In genomic region chr13:104596199-104596598, GRCm38 (mm10) we compare ENCODE assay signal across 16 mouse cellular contexts.
"Had no signal": no experiment of that assay in that cellular context is flagged by ENCODE, and none has a peak within 500 bp of the region (broad histone marks: within the 10 kb centered on the region; RNA-seq: fewer than 3 reads in every experiment).

No protein-coding gene starts in this region.

- H3K4me1 ChIP-seq: stomach, embryonic 15.5 days had no signal

- DNase-seq: retina, postnatal 1 day; right cerebral cortex, adult 18-20 months; right cerebral cortex, postnatal 14 days; right cerebral cortex, postnatal 25 days; right cerebral cortex, postnatal 4 days; spleen, adult 18-20 months; thymus, adult 18-20 months; thymus, adult 2 months; thymus, postnatal 14 days; thymus, postnatal 25 days; thymus, postnatal 36 days; thymus, postnatal 4 days had no signal

- H3K4me2 ChIP-seq: neural tube, embryonic 13.5 days; neural tube, embryonic 15.5 days; stomach, embryonic 15.5 days had no signal

- H3K9ac ChIP-seq: neural tube, embryonic 13.5 days; neural tube, embryonic 15.5 days; stomach, embryonic 15.5 days had no signal

- H3K27me3 ChIP-seq: neural tube, embryonic 13.5 days; neural tube, embryonic 15.5 days; stomach, embryonic 15.5 days had no signal

- H3K9me3 ChIP-seq: neural tube, embryonic 13.5 days; stomach, embryonic 15.5 days had no signal

- H3K27ac ChIP-seq: neural tube, embryonic 13.5 days; neural tube, embryonic 15.5 days; stomach, embryonic 15.5 days; stomach, postnatal 0 days had no signal

- H3K36me3 ChIP-seq: neural tube, embryonic 13.5 days; neural tube, embryonic 15.5 days; stomach, embryonic 15.5 days had no signal

- H3K4me3 ChIP-seq: neural tube, embryonic 13.5 days; neural tube, embryonic 15.5 days; stomach, embryonic 15.5 days had no signal
